Mouse (Mus musculus): ENCODE data around the gene Syndig1.

DNA sequence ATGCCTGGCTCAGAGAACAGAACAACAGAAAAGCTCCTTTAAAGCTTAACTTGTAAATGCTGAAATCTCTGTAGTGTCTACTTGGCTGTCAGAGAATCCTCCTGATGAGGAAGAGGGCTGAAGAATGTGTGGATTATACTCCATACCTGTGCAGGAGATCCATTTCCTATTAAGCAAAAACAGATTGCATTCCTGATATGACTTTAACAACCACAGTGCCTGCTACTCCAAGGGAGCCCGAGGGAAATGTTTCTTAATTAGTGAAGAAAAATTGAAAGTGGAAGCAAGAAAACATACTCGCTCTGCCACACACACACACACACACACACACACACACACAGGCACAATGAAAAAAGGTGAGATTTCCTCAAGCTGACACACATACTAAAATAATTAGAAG is 41.5 kb downstream of the Syndig1 start:
- TF ChIP-seq GATA1 (IDR thresholded peaks at IDR 0.05; ENCODE audit: borderline replicate concordance, low read length) = no peak
- TF ChIP-seq FLI1 (IDR thresholded peaks at IDR 0.05; ENCODE audit: low read length) = no peak
